In the genomic region with DNA sequence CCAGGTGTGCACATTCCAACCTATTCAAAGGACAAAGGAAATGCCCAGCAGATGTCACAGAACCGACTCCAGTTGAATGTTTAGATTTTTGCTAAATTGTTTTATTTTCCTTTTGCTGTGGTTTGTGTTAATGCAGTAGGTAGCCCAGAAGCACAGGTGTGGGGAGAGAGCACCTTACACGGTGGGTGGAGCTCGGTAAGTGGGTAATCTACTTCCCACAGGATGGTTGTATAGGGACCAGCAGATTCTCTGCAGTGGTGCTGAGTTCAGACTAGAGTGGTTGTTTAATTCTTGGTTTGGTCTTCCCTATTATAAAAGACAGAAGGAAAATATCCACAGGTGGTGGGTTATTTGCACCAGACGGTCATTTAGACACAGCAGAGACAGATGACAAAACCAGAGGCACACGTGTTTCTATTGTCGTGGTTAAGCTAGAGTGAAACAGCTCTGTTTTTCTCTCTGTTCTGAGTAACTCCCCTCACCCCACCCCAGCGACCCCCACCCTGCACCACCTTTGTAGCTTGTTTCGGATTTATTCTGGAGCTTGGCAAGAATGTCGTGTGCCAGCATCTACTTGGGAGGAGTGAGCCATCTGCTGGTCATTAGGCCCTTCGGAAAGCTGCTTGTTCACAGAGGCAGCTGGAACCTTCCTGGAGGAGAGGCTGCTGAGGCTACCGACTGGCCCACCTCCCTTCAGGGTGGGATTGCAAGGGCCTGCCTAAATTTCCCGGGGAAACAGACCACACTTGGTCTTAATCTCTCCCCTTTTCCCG, we compare ENCODE assay signal across 8 mouse cellular contexts. TPM values are rescaled to one million over a fixed set of nuclear protein-coding genes. Genes with fewer than 3 reads are reported as not detected.
DNase-seq lines count a peak whose midpoint lies in the region; ATAC-seq and TF ChIP-seq lines count a peak whose summit lies in the region.
"Not testable (repeated sequence)": the region's sequence is repeated elsewhere in the genome, so short reads cannot be mapped to it uniquely, and the experiment has no call there.

No protein-coding gene starts in this region.

- TF ChIP-seq POLR2A in bone marrow, adult 2 months (IDR thresholded peaks at IDR 0.05; ENCODE audit: borderline replicate concordance, control insufficient read depth, low read depth, low read length), result not testable (repeated sequence)

- DNase-seq in 3T3-L1 (ENCODE audit: low read depth, low spot score), result peak; percentile 60
- DNase-seq in embryonic facial prominence, embryonic 11.5 days (ENCODE audit: low spot score), result peak; percentile 59
- peak; percentile 17 for DNase-seq in gastrocnemius, postnatal 14 days
- DNase-seq in kidney, adult 18-20 months, result peak; percentile 58
- DNase-seq in left cerebral cortex, adult 2 months (ENCODE audit: extremely low spot score in 1 of 2, low spot score in 2 of 2), result peak in 1 of 2 experiments; percentile 36
- DNase-seq in lung, postnatal 0 days (ENCODE audit: low spot score), result peak; percentile 76
- peak; percentile 32 for DNase-seq in right cerebral cortex, postnatal 25 days

- 70% methylated on average over 13 of the region's 13 CpGs for WGBS in bone marrow, adult 2 months
- 54% methylated on average over 13 of the region's 13 CpGs for WGBS in embryonic facial prominence, embryonic 11.5 days
- 50% methylated on average over 13 of the region's 13 CpGs for WGBS in lung, postnatal 0 days

- peak; percentile 27; the same call in 1 of the 2 replicates for TF ChIP-seq CTCF in bone marrow, adult 2 months (IDR thresholded peaks at IDR 0.05; ENCODE audit: control insufficient read depth, insufficient read depth, low read length)
- TF ChIP-seq CTCF in left cerebral cortex, adult 2 months (IDR thresholded peaks at IDR 0.05), result peak; percentile 44
- TF ChIP-seq CTCF in lung, postnatal 0 days (IDR thresholded peaks at IDR 0.05), result peak; percentile 72

- intact Hi-C loops in gastrocnemius, postnatal 14 days (cut with DNase I; ENCODE audit: low total_unique reads), result loop anchor here (5.0 kb wide), 1 partner anchor 47 kb away; no protein-coding TSS in a partner anchor
- intact Hi-C loops in left cerebral cortex, adult 2 months (cut with DNase I), result loop anchor here (1.0 kb wide), 1 partner anchor 45 kb away; no protein-coding TSS in a partner anchor

- H3K4me2 ChIP-seq in embryonic facial prominence, embryonic 11.5 days (ENCODE audit: low read depth, low read length); lung, postnatal 0 days (replicated peaks; ENCODE audit: low read depth, low read length): not testable (repeated sequence)

- H3K9me3 ChIP-seq in embryonic facial prominence, embryonic 11.5 days (replicated peaks; ENCODE audit: control insufficient read depth, low read length); lung, postnatal 0 days (ENCODE audit: low read length): not testable (repeated sequence)

- H3K4me1 ChIP-seq in bone marrow, adult 2 months (ENCODE audit: control insufficient read depth, insufficient read depth, low read length); embryonic facial prominence, embryonic 11.5 days (ENCODE audit: control insufficient read depth, insufficient read depth, low read length); lung, postnatal 0 days (ENCODE audit: insufficient read depth, low read depth, low read length): not testable (repeated sequence)

- H3K27ac ChIP-seq in bone marrow, adult 2 months (ENCODE audit: control insufficient read depth, insufficient read depth, low read depth, low read length, poor library complexity); embryonic facial prominence, embryonic 11.5 days (replicated peaks; ENCODE audit: low read depth, low read length); left cerebral cortex, adult 2 months; lung, postnatal 0 days (ENCODE audit: low read length): not testable (repeated sequence)

- H3K4me3 ChIP-seq in bone marrow, adult 2 months (replicated peaks; ENCODE audit: control insufficient read depth, low read depth, low read length); embryonic facial prominence, embryonic 11.5 days (ENCODE audit: low read depth, low read length); left cerebral cortex, adult 2 months; lung, postnatal 0 days (ENCODE audit: low read depth, low read length): not testable (repeated sequence)

- H3K27me3 ChIP-seq in embryonic facial prominence, embryonic 11.5 days (ENCODE audit: control insufficient read depth, insufficient read depth, low read length); lung, postnatal 0 days (replicated peaks; ENCODE audit: insufficient read depth, low read length): not testable (repeated sequence)

- peaks cover 11% of the 10 kb centered on the region for H3K36me3 ChIP-seq in embryonic facial prominence, embryonic 11.5 days (replicated peaks; ENCODE audit: control insufficient read depth, insufficient read depth, low read depth, low read length)
- H3K36me3 ChIP-seq in lung, postnatal 0 days (ENCODE audit: insufficient read depth, low read length), result not testable (repeated sequence)

- not testable (repeated sequence) for TF ChIP-seq EP300 in lung, postnatal 0 days (IDR thresholded peaks at IDR 0.05)

- H3K9ac ChIP-seq in embryonic facial prominence, embryonic 11.5 days (replicated peaks; ENCODE audit: low read length); lung, postnatal 0 days (replicated peaks; ENCODE audit: low read depth): not testable (repeated sequence)

- ATAC-seq in embryonic facial prominence, embryonic 11.5 days (replicated peaks; ENCODE audit: insufficient number of reproducible peaks, low FRiP score, low TSS enrichment, low read depth), result not testable (repeated sequence)
- peak; percentile 13; the same call in 1 of the 2 replicates for ATAC-seq in lung, postnatal 0 days

RNA-seq across cellular contexts. Expression of a gene that starts 3.6 kb away (rescaled TPM):
- polyA plus RNA-seq in bone marrow, adult 2 months (2011; ENCODE audit: insufficient read depth, insufficient read length, low replicate concordance, missing spikeins), result 2.2 and 2.7 TPM in 2 replicates
- 4.3 and 5.5 TPM in 2 replicates for polyA plus RNA-seq in embryonic facial prominence, embryonic 11.5 days (2014; fragmentation: Nextera tagmentation; extraction: Ambion mirVana)
- total RNA-seq in gastrocnemius, postnatal 14 days (2021), result under 1 TPM; 0.35 to 0.44 TPM
- total RNA-seq in left cerebral cortex, adult 2 months (2021), result 1 to 10 TPM; 2.8 TPM
- 4.1 and 5.5 TPM in 2 replicates for polyA plus RNA-seq in lung, postnatal 0 days (2015; fragmentation: Nextera tagmentation; extraction: Ambion mirVana)

RNA-seq across cellular contexts. Expression of a gene that starts 8.7 kb away (rescaled TPM):
- polyA plus RNA-seq in bone marrow, adult 2 months (2011; ENCODE audit: insufficient read depth, insufficient read length, low replicate concordance, missing spikeins), result 55.4 and 82.3 TPM in 2 replicates
- polyA plus RNA-seq in embryonic facial prominence, embryonic 11.5 days (2014; fragmentation: Nextera tagmentation; extraction: Ambion mirVana), result 217 and 219 TPM in 2 replicates
- total RNA-seq in gastrocnemius, postnatal 14 days (2021), result 10 to 100 TPM; 75.1 to 77.1 TPM
- 10 to 100 TPM; 87.1 to 94.4 TPM for total RNA-seq in left cerebral cortex, adult 2 months (2021)
- 271 and 290 TPM in 2 replicates for polyA plus RNA-seq in lung, postnatal 0 days (2015; fragmentation: Nextera tagmentation; extraction: Ambion mirVana)

RNA-seq across cellular contexts. Expression of a gene that starts 14.4 kb away (rescaled TPM):
- 3.1 and 5.5 TPM in 2 replicates for polyA plus RNA-seq in bone marrow, adult 2 months (2011; ENCODE audit: insufficient read depth, insufficient read length, low replicate concordance, missing spikeins)
- 91.0 and 97.6 TPM in 2 replicates for polyA plus RNA-seq in embryonic facial prominence, embryonic 11.5 days (2014; fragmentation: Nextera tagmentation; extraction: Ambion mirVana)
- total RNA-seq in gastrocnemius, postnatal 14 days (2021), result 1 to 10 TPM; 2.9 to 3.1 TPM
- under 1 TPM; 0.68 to 0.89 TPM for total RNA-seq in left cerebral cortex, adult 2 months (2021)
- polyA plus RNA-seq in lung, postnatal 0 days (2015; fragmentation: Nextera tagmentation; extraction: Ambion mirVana), result 13.7 and 15.1 TPM in 2 replicates

RNA-seq across cellular contexts. Expression of a gene that starts 32.8 kb away (rescaled TPM):
- polyA plus RNA-seq in bone marrow, adult 2 months (2011; ENCODE audit: insufficient read depth, insufficient read length, low replicate concordance, missing spikeins), result 1.8 and 6.7 TPM in 2 replicates
- 0.46 and 0.48 TPM in 2 replicates for polyA plus RNA-seq in embryonic facial prominence, embryonic 11.5 days (2014; fragmentation: Nextera tagmentation; extraction: Ambion mirVana)
- not detected for total RNA-seq in gastrocnemius, postnatal 14 days (2021)
- total RNA-seq in left cerebral cortex, adult 2 months (2021), result under 1 TPM; 0.41 to 0.51 TPM
- polyA plus RNA-seq in lung, postnatal 0 days (2015; fragmentation: Nextera tagmentation; extraction: Ambion mirVana), result 0.49 and 0.65 TPM in 2 replicates
